Mouse (Mus musculus) thymus, postnatal 36 days (tissue): ENCODE results near the gene Cd151.

Source experiments
- DNase-seq, 2 experiments: peaks; one replicate each; pipeline ENCODE4 v3.0.0; 2022; ENCODE audit warnings: mixed read lengths in 2 of 2

Gene Cd151

DNA sequence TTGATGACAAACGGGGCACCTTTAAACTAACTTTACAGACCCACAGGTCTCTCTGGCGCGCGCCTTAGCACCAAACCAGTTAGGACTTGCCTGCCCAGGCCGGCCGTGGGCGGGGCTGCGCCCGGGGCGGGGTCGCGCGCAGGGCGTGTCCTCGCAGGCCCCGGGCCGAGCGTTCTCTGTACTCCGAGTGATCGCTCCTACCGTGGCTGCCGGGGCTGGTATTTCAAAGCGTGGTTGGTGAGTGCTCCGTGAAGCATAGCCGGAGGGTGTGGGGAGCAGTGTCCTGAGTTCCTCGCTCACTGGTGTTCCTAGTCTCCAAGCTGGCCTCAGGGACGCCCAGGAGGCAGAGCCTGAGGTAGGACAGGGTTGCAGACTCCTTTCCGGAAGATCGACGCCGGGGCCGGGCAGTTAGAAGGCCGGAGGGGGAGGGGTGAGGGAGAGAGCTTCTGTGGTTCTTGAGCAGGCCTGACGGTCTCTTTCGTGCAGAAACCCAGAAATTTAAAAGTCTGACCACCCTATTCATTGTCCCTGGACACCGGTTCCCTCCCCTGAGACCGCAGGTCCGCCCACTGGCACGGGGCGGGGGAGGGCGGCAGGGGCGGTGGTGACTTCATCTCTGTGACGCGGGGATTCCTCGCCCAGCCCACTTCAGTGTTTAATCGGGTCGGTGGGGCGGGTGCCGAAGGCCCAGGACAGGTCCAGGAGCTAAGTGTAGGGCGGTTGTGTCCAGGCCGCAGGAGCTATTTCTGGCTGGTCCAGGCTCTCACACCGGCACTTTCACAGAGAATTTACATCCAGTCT is at the start of gene Cd151:
TSS of gene Cd151 (plus strand) at position 163 of the 801 bp plus-strand sequence.
- DNase-seq: peak; percentile 78 to 79

DNA sequence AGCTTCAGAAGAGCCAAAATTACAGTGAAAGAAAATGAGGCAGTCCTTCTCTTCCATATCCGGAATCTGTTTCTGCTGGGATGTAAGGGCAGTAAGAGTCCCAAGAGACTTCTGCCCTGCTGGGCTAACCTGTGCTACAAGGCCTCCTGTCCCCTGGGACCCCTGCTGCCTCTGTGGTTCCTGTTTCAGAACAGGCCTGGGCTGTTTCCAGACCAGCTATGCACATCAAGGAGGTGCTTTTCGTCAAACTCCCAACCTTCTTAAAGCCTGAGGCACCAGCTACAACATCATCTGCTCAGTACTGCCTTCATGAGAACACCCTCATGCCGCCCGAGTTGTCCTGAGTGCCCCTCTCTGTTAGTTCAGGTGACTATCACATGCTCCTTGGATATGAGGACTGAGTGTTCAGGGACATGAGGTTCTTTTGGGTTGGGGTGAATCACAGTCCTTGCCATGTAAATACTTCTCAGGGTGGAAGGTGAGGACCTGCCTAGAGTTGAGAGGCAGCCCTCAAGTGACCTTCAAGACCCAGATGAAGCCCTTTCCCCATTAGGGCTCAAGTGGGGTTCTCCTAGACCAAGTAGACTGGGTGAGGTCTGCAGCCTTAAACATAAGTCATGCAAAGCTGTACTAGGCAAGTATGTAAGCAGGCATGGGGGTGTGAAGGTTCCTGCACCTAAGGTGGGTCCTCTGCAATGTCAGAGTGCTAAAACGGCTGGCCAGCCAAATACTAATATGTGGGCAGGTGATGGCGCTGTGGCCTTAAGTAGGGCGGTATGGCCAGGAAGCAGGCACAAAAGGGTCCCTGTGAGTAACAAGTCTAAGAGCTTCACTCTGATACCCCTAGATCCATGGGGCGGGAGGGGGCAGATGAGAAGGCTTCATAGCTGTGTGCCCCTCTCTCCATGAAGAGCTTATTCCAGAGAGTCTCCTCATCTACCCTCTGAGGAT is 49.2 kb upstream of the Cd151 start:
- DNase-seq: no peak

DNA sequence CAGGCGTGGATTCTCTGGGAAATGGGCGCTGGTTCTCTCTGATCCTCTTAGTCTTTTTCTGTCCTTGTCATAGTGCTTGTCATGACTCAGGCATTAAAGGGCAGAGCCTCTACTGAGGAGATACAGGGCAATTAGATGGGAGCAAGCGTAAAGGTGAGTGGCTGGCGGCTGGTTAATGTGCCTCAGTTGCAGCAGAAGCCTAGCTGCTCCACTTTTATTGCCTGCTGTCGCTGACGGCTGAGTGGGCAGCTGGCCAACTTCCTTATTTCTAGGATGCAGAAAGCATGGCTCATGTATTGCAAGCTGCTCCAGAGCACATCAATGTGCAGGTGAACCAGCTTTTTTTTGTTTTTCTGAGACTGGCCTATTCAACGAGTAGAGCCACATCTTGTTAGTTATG is 48.2 kb upstream of the Cd151 start:
- no peak for DNase-seq

DNA sequence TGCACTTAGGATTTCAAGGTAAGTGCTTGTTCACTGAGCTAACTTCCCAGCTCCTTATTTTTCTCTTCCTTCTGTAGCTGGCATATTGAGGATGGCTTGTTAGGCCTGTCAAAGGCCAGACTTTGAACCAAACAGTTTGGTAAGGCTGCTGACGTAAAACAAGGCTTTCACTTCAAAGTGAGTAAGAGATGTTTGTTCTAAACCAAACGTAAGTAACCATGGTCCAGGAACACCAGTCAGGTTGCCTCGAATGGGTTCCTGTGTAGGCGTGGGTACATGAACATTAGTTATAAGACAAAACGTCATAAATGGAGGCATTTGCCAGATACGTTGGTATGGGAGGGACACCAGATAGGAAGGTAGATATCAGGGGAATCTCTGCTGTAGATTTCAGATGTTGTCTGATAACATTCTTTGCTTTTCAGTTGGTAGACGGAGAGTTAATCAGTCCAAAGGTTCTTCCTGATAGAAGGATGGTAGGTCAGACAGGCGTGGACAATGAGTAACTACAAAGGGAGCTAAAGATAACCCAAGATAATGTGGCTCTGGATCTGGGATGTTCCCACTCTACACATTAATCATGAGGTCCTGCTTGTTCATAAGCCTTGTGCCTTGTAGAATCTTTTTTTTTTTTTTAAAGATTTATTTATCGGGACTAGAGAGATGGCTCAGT is 47.0 kb upstream of the Cd151 start:
- DNase-seq: no peak

DNA sequence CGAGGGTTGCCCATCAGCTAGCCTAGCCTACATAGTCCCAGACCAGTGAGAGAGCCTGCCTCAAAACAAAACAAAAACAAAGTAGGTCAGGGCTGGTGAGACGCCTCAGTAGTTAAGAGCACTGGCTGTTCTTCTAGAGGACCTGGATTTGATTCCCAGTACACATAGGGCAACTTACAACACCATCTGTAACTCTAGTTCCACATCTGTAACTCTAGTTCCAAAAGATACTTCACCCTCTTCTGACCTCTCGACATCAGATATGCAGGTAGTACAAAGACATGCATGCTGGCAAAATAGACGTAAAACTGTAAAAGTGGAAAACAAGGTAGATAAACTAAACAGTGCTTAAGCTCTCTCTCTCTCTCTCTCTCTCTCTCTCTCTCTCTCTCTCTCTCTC is 43.4 kb upstream of the Cd151 start:
- no peak for DNase-seq

DNA sequence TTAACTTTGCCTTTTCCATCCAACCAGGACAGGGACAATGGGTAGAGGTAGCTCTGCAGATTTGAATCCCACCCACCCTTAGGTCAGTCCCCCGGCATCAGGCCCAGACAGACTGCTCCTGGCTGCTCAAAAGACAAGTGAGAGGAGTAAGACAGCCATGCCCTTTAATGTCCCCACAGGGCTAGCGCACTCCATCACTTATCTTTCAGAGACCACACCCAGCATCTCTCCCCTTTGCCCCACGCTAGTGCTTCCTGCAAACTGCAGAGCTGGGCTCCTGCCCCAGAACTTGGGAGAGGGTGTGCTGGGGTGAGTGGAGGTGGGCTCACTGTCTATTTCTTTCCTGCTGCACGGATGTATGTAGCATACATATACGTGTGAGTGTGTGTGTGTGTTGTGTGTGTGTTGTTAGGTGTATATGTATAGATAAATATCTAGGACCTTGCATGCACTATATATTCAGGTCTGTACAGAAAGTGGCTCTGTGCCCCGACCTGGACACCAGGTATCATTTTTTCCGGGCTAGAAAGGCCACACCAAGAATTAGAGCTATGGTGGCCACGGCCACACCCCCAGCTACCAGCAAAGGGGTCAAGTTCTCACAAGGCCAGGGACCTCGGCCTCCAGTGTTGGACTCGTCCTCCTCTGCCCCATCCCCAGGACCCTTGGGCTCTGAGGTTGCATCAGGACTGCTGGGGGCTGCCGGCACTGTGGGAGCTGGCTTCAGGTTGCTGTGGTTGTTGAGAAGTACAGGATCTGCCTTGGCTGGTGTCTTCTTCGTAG is 40.1 kb upstream of the Cd151 start:
- DNase-seq: no peak

DNA sequence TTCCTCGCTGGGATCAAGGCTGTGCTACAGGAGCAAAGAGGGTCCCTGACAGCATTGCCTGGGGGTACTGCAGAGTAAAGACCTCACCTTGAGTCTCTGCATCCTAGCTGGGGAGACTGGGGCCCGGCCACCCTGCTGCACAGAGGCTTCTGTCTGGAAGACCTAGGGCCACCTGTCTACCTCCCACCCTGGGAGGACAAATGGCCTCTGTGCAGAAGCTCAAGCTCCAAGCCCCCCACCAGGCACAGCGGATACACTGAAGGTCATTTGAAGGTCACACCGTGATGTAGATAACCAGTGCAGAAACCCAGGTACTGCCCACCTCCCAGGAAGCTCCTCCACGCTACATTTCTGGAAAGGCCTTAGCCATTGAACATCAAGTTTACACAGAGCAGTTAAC is 38.5 kb upstream of the Cd151 start:
- DNase-seq: no peak

DNA sequence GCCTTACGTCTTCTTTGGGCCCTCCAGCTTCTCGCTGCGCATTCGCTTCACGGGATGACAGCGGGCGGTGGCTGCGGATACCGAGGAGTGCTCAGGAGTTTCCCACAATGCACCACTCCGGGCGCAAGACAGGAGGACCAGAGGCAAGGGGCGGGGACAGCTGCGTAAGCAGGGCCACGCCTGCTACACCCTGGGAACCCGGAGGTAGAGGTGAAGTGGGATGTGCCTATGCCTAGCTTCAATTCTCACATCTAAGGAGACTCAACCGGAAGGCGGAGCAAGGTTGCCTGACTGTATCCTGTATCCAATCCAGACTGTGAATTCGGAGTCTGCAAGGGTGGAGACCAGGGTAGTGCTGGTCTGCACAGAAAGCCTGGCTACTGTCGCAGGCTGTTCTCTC is 37.9 kb upstream of the Cd151 start, which contains the start of gene Cend1:
TSS of gene Cend1 (minus strand) at position 182 of the 400 bp plus-strand sequence.
- peak in 1 of 2 experiments; percentile 20 for DNase-seq

DNA sequence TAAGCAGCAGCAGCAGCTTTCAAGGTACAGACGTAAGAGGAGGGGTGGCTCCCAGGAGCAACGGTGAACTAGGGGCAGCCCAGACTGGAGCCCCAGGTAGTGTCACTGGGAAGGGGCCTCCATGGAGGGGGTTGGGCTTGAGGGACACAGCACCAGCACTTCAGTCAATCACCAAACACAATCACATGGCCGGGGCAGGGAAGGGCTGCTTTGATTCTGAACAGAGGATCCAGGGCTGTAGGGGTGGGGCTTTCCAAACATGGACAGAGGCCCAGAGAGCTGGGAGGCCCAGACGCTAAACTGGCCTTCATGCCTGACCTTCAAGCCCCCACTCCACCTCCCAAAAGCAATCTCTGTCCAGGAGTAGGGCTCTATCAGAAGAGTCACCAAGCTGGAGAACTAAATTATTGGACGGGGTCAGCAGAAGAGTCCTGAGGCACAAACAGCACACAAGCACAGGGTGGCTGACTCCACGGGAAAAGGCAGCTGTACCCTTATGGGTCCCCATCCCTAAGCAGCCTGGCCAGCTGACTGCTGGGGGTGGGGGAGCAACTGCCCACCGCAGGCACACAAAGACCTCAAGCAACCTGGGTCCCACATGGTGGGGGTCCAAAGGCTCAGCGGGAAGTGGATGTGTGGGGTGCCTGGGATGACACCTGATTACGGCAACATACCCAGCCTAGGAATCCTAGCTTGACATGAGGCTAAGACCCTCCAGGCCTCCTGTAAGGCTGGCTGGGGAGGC is 37.2 kb upstream of the Cd151 start:
- peak in 1 of 2 experiments; percentile 5 for DNase-seq

DNA sequence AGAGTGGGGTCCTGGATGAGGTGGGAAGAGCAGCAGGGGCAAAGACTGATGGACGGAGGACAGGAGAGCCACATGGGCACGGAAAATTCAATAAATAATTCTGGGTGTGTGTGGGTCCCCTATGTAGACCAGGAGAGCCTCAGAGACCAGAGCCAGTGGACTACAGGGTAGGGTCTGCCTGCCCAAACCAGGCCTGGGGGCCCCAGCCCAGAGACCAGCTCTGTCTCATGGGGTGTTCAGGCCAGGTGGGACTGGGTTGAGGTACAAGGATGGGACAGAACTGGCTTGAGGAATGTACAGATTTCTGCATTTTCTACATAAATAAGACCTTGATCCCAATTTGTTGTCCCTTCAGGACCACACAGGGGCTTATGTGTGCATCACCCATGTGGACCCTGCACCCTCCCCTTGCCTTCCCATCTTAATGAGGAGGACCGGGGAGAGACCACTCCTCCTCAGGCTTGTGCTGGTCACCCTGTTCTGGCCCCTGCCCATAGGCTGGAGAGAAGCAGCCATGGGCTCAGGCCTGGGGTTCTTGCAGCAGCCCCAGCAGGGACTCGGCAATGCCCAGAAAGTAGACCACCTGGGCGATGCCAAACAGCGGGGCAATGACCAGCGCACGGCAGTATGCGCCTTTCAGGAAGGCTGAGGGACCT is 36.5 kb upstream of the Cd151 start:
- DNase-seq: no peak

DNA sequence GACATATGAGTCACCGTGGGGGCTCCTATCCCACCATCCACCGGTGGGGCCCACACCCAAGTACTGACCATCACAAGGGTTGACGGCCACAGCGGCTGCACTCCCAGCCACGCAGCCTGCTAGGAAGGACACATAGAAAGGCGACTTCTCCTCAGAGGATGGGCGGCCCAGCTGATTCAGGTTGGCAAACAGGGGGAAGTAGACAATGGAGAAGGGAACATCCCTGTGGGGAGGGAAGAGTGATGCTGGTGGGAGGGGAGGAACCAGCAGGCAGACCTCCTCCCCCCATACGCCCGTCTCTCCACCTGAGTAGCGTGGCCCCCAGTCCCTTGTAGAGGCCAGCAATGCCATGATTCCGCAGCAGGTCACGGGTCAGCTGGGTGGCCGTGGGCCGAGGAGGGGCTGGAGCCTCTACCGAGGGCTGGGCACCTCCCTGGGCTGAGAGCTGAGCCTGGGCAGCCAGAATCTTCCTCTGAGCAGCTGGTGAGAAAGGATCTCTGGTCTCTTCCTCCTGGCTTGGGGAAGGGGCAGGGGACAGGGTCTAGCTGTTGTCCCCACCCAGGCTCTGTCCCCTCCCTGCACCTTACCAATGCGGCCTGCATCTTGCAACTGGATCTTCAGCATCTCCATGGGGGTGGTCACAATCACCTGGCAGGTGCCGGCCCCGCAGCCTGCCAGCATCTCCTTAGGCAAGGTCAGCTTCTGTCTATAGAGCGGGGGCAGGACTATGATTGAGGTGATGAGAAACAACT is 35.6 kb upstream of the Cd151 start:
- DNase-seq: no peak

DNA sequence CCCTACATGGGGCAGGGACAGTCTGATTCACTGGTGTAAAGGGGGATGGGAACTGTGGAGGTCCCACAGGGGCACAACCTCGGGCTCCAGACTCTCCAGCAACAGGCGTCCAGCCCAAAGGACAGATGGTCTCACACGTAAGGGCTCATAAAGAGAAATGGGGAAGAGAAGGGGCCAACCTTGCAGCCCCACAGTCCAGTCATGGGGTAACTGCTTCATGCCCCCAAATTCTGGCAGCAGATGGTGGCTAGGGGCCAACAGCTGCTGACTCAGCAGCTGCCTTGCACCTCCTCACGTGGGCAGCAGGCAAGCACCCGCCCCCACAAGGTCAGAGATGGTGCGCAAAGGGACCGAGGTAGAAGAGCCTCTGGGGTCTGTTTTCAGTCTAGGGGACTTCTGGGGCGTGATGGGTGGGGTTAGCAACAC is 35.0 kb upstream of the Cd151 start:
- no peak for DNase-seq

DNA sequence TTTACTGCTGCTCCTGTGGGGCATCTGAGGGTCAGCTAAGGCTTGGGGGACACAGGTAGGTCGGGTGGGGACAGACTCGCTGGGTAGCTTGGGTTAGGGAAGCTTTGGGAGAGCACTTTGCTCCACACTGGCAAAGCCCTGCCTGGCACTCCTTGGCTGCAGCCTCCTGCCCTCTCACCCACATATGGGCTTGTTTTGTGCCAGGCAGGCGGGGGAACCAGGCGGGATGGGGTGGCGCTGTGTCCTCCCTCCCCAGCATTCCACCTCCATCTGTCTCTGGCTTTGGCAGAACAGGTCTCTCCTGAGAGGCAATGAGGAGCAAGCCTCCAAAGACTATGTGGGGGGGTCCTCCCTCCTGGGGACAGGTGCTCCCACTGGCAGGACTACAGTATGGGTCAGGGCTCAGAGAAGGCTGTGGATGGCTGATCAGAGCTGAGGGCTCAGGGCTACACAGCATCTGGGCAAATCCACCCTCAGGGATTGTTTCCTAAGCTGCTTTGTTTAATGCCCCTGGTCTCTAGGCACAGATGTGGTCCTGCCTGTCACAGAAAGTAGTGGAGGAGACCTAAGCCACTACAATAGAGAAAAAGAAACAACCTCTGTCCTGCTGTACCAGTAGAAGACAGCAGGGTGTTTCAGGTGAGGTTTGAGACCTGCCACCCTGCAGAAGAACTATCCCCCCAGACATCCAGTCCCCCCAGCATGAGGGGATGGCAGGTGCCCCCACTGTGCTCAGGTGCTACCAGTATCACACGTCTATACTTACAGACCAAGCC is 34.3 kb upstream of the Cd151 start:
- peak in 1 of 2 experiments; percentile 9 for DNase-seq

DNA sequence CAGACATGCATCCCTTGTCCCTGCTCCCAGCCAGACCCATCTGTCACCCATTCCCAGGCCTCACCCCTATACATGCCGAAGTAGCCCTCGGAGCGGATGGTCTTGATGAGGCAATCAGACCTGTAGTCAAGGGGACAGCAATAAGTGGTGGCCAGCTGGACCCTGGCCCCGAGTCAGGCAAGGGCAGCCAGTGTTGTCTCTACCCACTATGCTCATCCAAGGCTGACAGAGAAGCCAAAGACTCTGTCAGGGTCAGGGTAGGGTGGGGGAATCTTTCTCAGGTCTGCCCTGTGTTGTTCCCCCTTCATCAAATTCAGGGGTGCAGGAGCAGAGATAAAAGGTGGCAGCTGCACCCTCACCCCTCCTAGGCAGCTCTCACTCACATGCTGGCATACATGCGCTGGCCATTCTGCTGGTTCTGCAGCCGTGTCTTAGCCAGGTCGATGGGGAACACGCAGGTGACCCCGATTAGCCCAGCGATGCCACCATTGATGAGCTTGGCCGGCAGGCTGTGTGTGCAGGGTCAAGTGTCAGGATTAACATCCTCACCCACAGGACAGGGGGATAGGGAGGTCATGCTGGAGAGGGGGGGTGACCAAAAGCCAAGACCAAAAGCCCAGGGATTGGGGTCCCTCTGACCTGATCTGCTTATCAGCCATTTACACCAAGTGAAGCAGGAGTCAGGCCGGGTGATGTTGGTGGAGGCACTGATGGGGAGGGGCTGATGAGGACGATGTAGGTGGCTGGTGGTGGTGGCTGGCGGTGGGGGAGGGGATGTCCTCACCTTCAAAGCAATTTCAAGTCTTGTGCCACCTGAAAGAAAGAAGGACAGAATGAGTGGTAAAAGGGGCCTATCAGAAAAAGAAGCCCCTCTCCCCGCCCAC is 33.4 kb upstream of the Cd151 start:
- peak in 1 of 2 experiments; percentile 27 for DNase-seq

DNA sequence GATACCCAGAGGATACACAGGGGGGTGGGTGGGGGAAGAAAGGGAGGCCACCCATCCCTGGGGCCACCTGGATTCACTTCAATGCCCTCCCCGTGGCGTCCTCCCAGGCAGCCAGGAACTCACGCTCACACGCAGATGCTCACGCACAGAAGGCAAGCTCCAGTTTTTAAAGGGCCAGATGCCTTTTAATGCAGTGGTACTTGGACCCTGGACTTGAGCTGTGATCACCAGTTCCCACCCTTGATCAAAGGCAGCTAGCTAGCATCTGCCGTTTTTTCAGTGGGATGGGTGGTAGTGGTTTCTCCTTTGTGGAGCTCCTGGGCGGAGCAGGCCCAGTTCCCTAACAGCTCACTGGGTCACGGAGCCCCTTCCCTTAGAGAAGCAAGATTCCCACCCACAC is 32.7 kb upstream of the Cd151 start:
- peak in 1 of 2 experiments; percentile 43 for DNase-seq

DNA sequence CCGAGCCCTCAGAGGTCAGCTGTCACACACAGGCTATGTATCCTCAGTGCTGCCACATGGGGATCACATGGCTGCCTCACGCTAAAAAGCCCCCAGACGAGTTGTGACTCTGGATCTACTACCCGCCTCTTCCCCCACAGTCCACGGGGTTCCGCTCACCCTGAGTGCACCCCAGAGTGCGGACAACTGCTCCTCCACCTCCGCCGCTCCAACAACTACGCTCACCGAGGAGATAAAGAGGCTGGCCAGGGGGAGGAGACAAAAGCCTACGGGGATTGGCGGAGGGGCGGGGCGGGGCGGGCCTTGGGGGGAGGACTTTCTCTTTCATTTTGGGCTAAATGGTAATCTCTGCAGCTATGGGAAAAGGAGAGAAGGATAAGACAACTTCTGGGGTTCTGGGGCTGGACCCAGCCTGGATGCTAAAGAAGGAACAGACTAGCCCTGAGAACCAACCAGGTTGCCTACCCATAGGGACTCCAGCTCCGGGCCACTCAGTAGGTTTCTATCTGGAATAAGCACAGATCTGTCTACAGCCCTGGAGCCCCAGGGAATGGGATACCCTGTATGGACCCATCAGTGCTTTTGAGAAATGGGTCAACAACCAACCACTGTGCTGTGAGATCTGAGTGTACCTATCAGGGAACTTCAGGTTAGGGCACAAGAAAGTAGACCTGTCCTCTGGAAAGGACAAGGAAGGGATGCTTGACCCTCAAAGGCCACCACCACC is 31.9 kb upstream of the Cd151 start:
- peak; percentile 59 to 70 for DNase-seq

DNA sequence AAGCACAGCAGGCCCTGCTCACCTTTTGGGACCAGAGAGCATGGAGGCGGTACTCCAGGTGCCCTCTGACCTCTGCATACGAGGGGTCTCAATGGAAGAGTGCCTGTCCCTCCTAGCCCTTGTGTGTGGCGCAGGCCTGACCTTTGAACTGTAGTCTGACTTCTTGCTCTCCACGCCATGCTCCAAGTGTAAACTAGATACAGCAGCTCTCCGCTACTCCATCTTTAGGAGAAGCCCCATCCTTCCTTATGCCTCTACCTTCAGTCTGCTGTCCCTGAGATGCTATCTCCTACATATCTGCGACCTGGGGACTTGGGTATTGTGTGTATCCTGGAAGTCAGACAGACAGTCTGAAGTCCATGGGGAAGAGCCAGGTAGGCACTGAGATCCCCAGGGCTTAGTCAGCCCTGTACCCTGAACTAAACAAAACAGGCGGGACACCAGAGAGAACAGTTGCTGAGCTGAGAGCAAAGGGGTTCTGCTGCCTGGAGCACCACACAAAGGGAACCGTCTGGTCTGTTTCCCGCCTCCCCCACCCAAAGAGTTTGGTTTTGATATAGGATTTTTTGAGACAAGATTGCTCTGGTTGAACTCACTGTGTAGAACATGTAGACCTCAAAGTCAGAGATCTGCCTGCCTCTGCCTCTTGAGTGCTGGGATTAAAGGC is 31.2 kb upstream of the Cd151 start:
- no peak for DNase-seq
